ENCODE assay signal across 26 mouse cellular contexts in genomic region chr9:41621341-41621740, GRCm38 (mm10).
DNase-seq lines count a peak whose midpoint lies in the region; ATAC-seq lines count a peak whose summit lies in the region.
"Had no signal": no experiment of that assay in that cellular context is flagged by ENCODE, and none has a peak within 500 bp of the region (broad histone marks: within the 10 kb centered on the region; RNA-seq: fewer than 3 reads in every experiment).

No protein-coding gene starts in this region.

- H3K4me3 ChIP-seq in embryonic facial prominence, embryonic 10.5 days: no peak overlapping the region
- no peak overlapping the region for H3K4me3 ChIP-seq in embryonic facial prominence, embryonic 15.5 days (replicated peaks)
- H3K4me3 ChIP-seq in limb, embryonic 11.5 days (ENCODE audit: low read depth, low read length): no peak overlapping the region
- H3K4me3 ChIP-seq: heart, adult 2 months; heart, embryonic 12.5 days; hindbrain, embryonic 13.5 days; liver, embryonic 15.5 days; neural tube, embryonic 13.5 days had no signal

- no peaks in the 10 kb centered on the region for H3K36me3 ChIP-seq in embryonic facial prominence, embryonic 10.5 days (replicated peaks)
- H3K36me3 ChIP-seq in embryonic facial prominence, embryonic 15.5 days: no peaks in the 10 kb centered on the region
- H3K36me3 ChIP-seq in limb, embryonic 11.5 days (ENCODE audit: control insufficient read depth, insufficient read depth, low read length): no peaks in the 10 kb centered on the region
- H3K36me3 ChIP-seq: G1E; heart, embryonic 12.5 days; hindbrain, embryonic 13.5 days; liver, embryonic 15.5 days; neural tube, embryonic 13.5 days had no signal

- no peaks in the 10 kb centered on the region for H3K27me3 ChIP-seq in embryonic facial prominence, embryonic 10.5 days (replicated peaks; ENCODE audit: low read depth, poor library complexity, severe bottlenecking)
- H3K27me3 ChIP-seq in embryonic facial prominence, embryonic 15.5 days: no peaks in the 10 kb centered on the region
- no peaks in the 10 kb centered on the region for H3K27me3 ChIP-seq in limb, embryonic 11.5 days (ENCODE audit: control insufficient read depth, insufficient read depth, low read length)
- H3K27me3 ChIP-seq: heart, embryonic 12.5 days; hindbrain, embryonic 13.5 days; liver, embryonic 15.5 days; neural tube, embryonic 13.5 days had no signal

- no peak for ATAC-seq in embryonic facial prominence, embryonic 15.5 days (ENCODE audit: insufficient number of reproducible peaks, low FRiP score, low TSS enrichment, low read depth)
- no peak for ATAC-seq in limb, embryonic 11.5 days (ENCODE audit: insufficient number of reproducible peaks, low FRiP score, low TSS enrichment, low read depth)
- ATAC-seq: intestine, embryonic 16.5 days had no signal

- H3K9me3 ChIP-seq in embryonic facial prominence, embryonic 10.5 days: no peaks in the 10 kb centered on the region
- no peaks in the 10 kb centered on the region for H3K9me3 ChIP-seq in embryonic facial prominence, embryonic 15.5 days (replicated peaks)
- no peaks in the 10 kb centered on the region for H3K9me3 ChIP-seq in limb, embryonic 11.5 days (ENCODE audit: control insufficient read depth, low read length)
- H3K9me3 ChIP-seq: G1E; heart, embryonic 12.5 days; hindbrain, embryonic 13.5 days; liver, embryonic 15.5 days; neural tube, embryonic 13.5 days had no signal

- DNase-seq in 416B (ENCODE audit: low read depth): peak; percentile 43
- DNase-seq in embryonic facial prominence, embryonic 10.5 days (ENCODE audit: low spot score): no peak
- no peak for DNase-seq in limb, embryonic 11.5 days (ENCODE audit: low spot score)
- no peak for DNase-seq in urinary bladder, postnatal 4 days (ENCODE audit: low spot score in 2 of 2)
- no peak for DNase-seq in urinary bladder, postnatal 36 days (ENCODE audit: low spot score in 2 of 2)
- DNase-seq in frontal cortex, postnatal 14 days (ENCODE audit: low spot score in 2 of 2): no peak
- DNase-seq in cerebellum, adult 9-10 months: no peak
- DNase-seq: adrenal gland, adult 8-10 months; cerebellum, adult 8-10 months; gastrocnemius, postnatal 36 days; heart, adult 2 months; heart, postnatal 4 days; kidney, adult 8-10 months; kidney, postnatal 14 days; layer of hippocampus, adult 9-11 months; lung, embryonic 14.5 days; lung, postnatal 14 days; thymus, postnatal 4 days had no signal

- H3K4me1 ChIP-seq in embryonic facial prominence, embryonic 10.5 days: peaks cover 17% of the 10 kb centered on the region
- peaks cover 6% of the 10 kb centered on the region; the same call in 1 of the 2 replicates for H3K4me1 ChIP-seq in embryonic facial prominence, embryonic 15.5 days
- H3K4me1 ChIP-seq in limb, embryonic 11.5 days (ENCODE audit: control insufficient read depth, insufficient read depth, low read length): peaks cover 6% of the 10 kb centered on the region; the same call in 1 of the 2 replicates
- H3K4me1 ChIP-seq: heart, embryonic 12.5 days; hindbrain, embryonic 13.5 days; liver, embryonic 15.5 days; neural tube, embryonic 13.5 days had no signal

- WGBS in embryonic facial prominence, embryonic 10.5 days: 48% methylated on average over 8 of the region's 8 CpGs
- WGBS in embryonic facial prominence, embryonic 15.5 days: 16% methylated on average over 8 of the region's 8 CpGs
- 54% methylated on average over 8 of the region's 8 CpGs for WGBS in limb, embryonic 11.5 days

- H3K9ac ChIP-seq in embryonic facial prominence, embryonic 15.5 days: no peak overlapping the region
- no peak overlapping the region for H3K9ac ChIP-seq in limb, embryonic 11.5 days (ENCODE audit: low read length)
- H3K9ac ChIP-seq: heart, embryonic 12.5 days; hindbrain, embryonic 13.5 days; liver, embryonic 15.5 days; lung, embryonic 14.5 days; neural tube, embryonic 13.5 days had no signal

- H3K27ac ChIP-seq in embryonic facial prominence, embryonic 10.5 days (replicated peaks): peak overlapping the region; percentile 73
- 0 out of 2 replicates have a peak overlapping the region, but pooled peaks have one; percentile 31 for H3K27ac ChIP-seq in embryonic facial prominence, embryonic 15.5 days (replicated peaks)
- H3K27ac ChIP-seq in limb, embryonic 11.5 days (replicated peaks; ENCODE audit: low read depth, low read length): peak overlapping the region; percentile 53; the same call in 1 of the 2 replicates
- H3K27ac ChIP-seq: heart, adult 2 months; hindbrain, embryonic 13.5 days; liver, embryonic 15.5 days; neural tube, embryonic 13.5 days had no signal

- no peak overlapping the region for H3K4me2 ChIP-seq in embryonic facial prominence, embryonic 15.5 days (replicated peaks)
- H3K4me2 ChIP-seq in limb, embryonic 11.5 days (ENCODE audit: low read depth, severe bottlenecking): no peak overlapping the region
- H3K4me2 ChIP-seq: heart, embryonic 12.5 days; hindbrain, embryonic 13.5 days; liver, embryonic 15.5 days; lung, embryonic 14.5 days; midbrain, embryonic 11.5 days; neural tube, embryonic 13.5 days had no signal
